Mouse (Mus musculus) lung, postnatal 25 days (tissue): ENCODE data around the gene Cask.

Source experiments
- DNase-seq: peaks from one replicate; pipeline ENCODE4 v3.0.0; 2022; ENCODE audit warnings: low spot score

Cask gene

DNA sequence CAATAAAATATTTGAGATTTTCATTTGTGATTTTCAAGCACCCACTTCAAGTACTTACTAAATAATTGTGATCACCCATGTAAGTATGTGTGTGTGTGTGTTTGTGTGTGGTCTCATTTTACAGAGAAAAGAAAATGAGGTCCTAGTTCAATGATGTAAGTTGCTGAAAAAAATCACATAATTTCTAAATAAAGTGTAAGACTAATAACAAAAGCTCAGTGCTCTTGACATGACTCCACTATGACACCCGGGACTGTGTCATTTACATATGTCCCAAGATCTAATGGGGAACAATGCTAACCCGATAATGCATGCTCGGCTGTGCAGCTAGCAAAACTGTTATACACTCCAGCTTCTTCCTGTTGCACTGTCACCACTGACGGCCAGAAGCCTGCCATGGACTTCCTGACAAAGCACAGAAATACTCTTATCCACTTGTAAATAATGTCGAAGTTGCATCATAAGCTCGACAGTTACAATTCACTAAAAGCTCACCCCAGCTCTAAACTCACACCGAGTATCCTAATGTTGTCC lies 130.8 kb downstream of the Cask start:
- no peak for DNase-seq

DNA sequence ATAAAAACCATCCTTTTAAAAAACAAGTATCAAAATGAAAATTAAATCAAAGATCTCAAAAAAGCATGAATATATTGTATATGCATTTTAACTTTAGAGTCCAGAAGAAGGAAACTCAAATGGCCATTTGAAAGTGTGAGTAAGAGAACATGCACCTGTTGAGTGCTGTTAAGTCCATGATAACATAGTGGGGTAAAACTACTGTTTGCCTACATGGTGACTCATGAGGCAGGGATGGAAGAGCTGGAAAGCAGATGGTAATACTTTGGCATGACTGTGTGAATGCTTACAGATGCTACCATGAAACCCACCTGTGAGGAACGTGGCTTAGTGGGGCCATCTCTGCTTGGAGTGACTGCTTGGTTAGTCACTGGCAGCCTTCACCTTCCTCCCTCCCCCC lies 132.9 kb downstream of the Cask start:
- no peak for DNase-seq

DNA sequence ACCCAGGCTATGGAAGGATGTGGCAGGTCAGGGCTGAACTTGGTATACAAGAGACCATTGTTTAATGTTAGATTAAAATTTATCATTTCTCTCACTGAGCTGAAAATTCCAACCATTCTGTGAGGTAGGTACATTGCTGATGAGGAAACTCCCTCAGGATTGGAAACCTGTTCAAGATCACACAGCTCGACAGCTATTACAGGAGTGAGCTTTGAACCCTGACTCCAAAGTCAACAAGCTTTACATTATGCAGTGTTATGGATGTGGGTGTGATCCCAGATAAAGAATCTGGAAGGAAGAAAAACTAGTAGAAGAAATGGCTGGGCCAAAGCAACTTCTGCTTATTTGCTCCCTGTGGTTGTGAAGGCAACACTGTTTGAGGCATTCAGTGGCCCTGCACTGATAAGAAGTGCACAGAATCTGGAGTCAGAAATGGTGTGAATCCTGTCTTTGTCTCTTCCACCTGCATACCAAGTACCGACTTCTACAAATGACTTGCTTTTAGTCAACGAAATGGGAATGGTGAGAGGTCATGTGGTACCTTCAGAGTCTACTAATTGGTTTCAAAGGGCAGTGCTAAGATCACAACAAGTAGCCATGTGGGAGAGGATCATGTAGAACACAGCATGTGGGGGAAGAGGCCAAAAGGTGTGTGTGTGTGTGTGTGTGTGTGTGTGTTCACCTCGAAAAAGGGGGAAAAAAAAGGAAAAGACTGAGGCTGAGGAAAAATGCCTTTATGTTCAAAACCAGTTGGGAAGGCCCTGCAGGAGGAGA lies 134.2 kb downstream of the Cask start:
- no peak for DNase-seq

DNA sequence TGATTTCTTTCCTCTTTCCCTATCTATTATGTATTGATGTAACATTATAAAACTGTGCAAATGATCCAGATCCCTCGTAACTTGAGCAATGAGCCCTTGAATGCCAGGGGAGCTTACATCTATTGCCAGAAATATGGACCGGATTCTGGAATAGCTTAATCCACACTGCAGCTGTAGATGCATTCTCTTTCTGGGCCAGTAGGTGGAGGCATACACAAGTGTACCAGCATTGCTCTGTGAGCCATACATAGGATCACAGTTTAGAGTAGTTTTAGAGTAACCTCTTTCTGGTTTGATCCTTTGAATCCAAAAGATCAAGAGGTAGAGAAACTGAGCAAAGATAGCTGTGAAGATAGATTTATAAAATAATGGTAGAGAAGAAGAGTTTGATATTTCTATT lies 141.0 kb downstream of the Cask start:
- DNase-seq: peak; percentile 50

DNA sequence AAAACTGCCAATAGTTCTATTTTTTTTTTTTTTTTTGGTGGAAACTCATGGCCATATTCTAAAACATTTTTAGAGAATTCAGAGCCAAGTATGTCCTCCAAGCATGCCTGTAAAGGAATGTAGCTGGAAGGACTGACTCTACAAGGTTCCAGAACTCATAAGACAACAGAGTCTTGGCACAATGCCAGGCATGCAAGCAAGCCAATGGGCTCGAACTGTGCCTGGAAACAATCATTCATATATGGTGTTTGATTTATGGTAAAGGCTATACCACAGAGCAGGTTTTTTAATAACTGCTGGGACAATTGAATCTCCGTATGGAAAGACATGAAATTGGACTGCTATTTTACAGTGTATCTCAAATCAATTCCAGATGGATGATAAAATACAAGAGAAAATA lies 146.1 kb downstream of the Cask start:
- peak; percentile 14 for DNase-seq

DNA sequence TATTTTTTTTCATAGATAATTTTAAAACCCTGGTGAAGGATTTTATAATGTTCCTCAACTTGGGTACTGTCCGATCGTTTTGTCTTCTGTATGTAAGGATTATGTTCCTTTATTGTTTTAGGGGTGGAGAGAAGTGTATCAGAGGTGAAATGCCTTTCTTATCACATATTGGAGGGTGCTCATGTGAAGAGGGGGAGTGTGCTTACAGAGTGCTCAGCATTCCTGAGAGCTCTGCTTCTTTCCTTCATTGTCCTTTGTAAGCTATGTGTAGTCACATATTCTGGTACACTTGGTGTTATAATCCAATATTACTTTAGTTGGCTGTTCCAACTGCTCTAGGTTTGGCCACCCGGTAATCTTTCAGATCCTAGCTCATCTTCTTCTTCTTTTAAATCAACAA lies 150.5 kb downstream of the Cask start:
- peak; percentile 24 for DNase-seq

DNA sequence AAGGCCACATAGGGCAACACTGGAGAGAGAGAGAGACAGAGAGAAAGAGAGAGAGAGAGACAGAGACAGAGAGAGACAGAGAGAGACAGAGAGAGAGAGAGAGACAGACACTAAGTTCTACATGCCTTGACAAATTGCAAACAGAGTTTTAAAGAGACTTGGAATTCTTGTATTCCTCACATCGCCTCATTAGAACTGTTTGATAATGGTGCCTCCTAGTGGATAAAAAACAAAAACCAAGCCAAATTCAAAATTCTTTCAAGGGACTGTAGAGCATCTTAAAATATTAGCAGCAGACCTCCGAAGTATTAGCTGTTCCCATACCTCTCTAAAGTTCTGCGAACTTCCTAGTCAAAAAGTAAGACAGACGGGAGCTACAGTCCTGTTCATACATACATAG lies 159.3 kb downstream of the Cask start:
- peak; percentile 6 for DNase-seq

DNA sequence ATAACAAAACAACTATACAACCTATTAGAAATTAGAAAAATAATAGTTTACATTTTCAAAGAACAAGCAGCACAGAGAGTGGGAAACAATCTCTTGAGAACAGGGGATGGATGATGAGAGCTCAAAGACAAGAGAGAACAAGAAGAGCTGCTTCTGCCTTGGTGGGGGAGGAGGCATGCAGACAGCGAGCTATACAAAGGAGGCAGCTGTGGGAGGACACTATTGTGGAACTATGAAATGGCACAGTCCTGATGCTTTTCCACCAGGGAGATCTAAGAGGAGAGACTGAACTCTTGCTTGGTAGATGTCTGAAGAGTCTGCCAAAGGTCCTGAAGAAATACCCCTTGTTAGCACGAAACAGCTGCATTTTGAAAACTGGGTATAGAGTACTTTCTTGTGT lies 162.8 kb downstream of the Cask start:
- no peak for DNase-seq

DNA sequence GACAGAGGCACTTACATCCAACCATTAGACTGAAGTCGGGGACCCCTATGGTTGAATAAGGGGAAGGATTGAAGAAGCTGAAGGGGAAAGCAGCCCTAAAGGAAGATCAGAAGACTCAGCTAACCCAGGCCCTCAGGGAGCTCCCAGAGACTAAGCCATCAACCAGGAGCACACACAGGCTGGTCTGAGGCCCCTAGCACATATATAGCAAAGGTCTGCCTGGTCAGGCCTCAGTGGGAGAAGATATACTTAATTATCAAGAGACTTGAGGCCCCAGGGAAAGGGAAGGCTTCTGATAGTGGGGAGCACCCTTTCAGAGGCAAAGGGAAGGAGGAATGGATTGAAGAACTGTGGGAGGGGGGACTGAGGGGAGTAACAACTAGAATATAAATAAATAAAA lies 164.6 kb downstream of the Cask start:
- DNase-seq: no peak

DNA sequence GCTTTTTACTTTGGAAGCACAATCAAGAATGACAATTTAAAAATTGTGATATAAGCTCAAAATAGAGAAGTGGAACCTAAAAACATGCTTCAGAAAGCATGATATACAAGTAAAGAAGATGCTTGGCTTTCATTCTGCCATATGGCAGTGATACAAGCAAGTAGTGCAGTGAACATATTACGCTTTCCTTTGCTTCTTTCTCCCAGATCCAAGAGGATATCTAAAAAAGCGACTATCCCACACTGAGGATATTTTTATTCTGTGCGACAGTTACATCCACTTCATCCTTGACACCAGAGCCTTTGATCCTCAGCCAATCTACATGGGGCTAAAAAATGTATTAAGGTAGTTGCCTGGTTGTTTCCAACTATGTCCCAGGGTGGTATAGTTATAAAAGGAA lies 169.4 kb downstream of the Cask start:
- DNase-seq: no peak

DNA sequence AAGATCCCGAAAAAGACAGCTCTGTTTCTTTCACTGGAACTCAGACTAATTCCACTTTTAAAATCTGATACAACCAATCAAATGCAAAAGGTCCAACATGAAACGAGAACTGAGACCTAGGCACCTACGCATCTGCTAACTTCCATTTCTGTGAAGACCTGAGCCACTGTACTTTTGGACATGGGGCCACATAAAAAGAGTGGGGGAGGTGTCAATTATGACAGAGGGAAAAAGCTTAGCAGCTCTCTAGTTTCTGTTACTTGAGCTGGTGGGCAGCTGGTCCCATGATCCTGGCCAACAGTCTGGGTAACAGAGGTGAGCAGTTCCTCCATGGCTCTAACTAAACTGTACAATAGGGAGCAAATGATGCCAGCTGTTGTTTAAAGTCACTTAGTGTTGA lies 178.2 kb downstream of the Cask start:
- no peak for DNase-seq

DNA sequence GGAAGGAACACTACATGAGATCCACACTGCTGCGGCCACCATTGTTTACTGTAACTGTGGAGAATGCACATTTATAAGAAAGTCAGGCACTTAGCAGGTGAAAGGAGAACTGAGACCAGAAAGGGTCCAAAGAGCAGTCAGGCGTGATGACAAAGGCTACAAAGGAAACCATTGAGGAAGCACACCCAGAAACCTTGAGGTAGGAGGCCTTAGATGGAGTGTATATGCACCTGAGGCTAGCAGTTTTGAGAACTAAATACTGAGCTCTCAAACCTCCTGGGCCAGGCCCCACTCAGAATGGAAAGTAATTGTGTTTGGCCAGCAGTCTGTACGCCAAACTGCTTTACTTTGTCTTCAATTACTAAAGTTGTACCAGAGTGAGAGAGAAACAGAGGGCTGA lies 180.8 kb downstream of the Cask start:
- no peak for DNase-seq

DNA sequence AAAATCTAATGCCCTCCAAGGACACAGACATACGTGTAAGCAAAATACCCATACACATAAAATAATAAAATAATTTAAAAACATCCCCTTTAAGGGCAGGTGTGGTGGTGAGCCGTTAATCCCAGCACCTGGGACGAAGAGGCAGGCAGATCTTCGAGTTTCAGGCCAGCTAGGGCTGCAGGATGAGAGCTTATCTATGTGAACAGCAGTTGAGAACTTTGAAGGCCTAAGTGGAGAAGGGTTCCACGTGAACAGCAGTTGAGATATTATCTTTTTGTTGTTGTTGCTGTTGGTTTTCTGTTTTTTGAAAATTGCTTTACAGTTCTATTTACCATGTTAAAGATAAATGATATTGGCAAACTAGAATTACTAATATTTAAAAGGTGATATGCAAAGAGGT lies 182.3 kb downstream of the Cask start:
- no peak for DNase-seq

DNA sequence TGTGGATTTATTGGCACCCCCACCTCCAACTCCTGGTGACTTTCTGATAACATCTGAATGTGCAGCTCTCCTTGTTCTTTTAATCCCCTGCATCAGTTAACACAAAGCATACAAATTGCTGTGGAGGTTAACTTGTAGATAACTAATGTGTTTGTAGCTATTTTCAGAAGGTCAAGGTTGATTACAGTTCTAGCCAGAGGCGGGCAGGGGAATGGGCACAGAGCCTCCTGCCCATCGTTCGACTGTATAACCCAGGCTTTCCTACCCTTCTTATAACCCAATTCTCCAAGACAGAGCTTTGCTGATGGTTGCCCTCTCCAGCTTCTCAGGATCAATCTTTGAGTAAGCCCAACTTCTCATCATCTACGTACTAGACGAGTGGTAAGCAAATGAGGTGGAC lies 190.1 kb downstream of the Cask start, which contains the start of gene Gpr82:
Gene Gpr82 (plus strand): TSS at position 301 of the 400 bp plus-strand sequence.
- no peak for DNase-seq

DNA sequence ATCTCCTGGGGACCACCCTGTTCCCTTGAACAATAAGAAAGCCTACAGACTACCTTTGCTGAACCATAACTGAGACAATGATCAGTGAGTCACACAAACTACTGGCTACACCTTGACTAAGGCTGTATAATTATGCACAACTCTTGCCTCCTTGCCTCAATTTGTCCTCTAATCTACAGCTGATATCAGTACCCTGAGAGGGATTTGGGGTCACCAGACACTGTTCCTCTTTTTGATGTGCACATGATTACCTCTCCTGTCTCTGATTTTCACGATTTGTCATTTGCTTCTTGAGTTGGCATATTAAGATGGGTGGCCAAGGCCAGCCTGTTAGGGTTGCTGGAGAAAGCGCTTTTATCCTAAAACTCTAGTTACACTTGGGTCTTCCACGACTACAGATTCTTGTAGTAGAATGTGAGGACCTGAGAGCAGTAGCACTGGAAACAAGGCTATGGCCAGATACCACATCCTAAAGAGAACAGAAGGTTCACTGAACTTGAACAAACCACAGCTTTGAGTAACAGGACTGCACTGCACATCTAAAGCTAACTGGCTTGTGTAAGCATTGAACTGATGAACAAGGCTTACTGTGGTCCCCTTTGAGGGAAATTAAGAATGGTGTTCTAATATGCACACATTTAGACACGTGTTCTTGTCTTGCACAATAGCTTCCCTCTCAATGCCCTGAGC lies 191.8 kb downstream of the Cask start:
- no peak for DNase-seq

DNA sequence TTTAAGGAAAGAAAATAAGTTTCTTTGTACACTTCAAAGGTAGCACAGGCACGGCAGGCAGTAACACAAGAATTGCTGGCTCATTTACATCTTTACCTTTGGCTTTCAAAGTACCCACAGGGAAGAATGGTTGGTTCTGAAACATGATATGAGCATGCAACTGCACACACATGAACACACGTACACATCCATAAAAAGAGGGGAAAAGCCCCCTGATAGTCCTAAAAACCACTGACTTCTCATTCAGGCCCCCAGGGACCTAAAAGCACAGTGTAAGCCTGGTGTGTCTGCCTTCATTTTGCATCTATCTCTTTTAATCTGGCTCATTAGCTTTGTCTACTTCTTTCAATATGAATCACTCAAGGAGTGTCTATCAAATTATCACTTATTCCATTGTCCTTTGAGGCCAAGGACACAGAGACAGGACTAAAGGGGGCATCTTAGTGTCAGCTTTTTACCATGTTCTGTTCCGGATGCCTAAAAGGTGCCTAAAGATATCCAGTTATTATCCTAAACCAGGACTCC lies 192.5 kb downstream of the Cask start:
- no peak for DNase-seq

DNA sequence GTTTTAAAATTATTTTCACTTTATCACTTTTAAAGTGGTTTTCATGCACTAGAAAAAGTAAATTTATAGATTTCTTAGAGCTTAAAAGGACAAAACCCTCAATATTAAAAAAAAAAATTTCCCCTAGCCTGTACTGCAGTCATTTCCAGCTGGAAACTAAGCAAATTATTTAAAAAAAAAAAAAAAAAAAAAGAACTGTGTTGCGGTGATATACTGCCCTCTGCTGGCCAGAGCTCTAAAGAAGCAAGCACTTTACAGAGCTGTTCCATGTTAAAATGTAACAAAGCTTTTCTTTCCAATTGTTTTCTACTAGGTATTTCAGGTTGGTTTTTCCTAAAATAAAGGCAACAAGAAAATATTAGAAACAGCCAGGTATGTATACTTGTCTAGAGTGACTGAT lies 194.4 kb downstream of the Cask start:
- DNase-seq: peak; percentile 39

DNA sequence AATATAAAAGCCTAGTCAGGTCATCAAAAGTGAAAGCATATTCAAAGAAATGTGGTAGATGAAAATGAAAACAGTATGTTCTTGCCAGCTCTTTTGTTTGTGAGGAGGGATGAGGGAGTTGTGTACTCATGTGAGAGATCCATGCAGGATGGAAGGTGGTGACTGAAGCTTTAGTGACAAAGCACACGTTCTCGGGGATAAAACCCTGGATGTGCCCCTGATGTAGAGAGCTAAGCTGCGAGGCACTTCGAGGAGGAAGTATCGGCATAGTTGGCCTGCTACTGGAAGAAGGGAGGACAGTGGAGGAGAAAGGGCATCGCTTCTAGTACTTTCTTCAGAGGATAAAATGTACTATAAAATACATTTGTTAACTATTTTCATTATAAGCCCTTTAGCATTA lies 195.3 kb downstream of the Cask start:
- DNase-seq: no peak

DNA sequence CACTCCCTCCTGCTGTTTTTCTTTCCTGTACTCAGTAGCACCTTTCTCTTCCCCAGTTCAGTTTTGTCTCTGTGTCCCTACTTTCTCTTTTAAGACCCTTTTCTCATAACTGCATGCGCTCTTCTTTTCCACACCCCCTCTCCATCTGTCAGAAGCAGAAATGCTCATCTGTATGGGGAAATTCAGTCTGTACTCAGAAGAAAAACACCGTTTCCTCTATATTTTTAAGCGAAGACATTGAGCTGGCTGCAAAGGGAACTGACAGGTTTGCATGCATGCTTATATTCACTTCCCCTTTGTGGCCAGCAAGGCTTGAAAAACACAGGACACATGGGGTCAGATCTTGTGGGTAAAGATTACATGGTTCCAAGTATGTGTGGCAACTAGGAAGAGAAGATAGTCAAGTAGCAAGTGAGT lies 196.2 kb downstream of the Cask start:
- peak; percentile 54 for DNase-seq

DNA sequence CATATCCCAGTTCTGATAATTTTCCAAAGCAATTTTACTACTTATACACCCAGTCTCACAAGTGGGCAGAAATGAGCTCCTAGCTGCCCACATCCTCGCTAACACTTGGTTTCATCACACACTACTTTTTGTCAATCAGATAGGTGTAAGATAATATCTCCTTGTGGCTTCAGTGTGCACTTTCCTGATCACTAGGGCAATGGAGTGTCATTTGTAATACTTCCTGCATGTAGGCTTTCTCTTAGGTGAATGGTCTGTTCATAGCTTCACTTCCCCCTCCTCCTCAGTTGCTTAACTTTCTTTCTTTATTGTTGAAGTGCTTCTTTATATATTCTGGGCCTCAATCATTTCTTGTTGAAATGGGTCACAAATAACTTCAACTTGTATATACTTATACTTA lies 198.9 kb downstream of the Cask start:
- DNase-seq: no peak

DNA sequence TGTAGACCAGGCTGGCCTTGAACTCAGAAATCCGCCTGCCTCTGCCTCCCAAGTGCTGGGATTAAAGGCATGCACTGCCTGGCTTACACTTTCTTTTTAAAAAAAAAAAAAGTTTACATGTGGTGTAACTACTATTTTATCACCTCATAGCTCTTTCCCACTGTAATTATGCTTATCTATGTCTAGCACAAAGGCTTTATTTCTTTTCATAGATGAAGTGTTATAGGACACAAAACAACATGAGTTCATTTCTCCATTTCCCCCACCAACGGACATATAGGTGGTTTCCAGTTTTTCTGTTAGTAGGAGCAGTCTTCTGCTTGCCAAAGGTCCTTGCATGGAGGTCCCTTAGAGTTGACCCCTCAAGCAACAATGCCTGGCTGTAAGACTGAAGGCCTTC lies 199.3 kb downstream of the Cask start:
- no peak for DNase-seq

DNA sequence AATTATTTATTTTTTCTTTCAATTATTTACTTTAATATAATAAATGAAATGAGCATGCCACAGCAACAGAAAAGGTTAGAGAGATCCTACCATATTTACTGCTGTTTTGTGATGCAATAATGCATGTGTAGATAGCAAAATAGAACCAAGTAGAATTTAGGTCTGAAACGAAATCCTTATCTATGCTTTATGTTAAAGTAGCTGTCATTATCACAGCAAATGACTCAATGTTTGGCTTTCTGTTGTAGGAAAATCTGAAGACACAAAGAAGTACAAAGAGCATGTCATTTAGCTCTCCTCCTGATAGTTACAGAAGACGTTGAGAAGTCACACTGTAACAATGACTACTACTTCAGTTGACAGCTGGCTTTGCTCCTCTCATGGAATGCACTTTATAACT lies 212.3 kb downstream of the Cask start:
- no peak for DNase-seq

DNA sequence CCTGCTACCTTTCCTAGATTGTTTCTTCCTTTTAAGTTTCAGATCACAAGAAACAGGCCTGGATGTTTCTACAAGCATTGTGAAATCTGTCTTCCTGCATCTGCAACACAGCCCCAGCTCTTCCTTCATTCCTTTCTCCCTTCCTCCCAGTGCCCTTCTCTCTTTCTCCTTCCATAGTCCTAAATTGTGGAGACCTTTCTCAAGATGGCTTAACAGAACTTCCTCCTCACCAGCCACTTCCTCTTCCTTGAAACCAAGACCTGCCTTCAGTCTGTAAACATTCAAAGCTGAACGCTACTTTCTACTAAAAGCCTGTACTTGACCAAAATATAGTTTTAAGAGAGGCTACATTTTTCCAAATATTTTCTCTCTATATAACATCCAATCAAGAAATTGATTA lies 214.8 kb downstream of the Cask start:
- DNase-seq: no peak
